Mouse (Mus musculus): ENCODE measurements around the gene Nacc1. TPM values are rescaled to one million over a fixed set of nuclear protein-coding genes. Genes with fewer than 3 reads are reported as not detected.

Nacc1 gene
- total and polyA plus RNA-seq, 3 experiments = 30.5 to 45.3 (median 31.0) TPM

DNA sequence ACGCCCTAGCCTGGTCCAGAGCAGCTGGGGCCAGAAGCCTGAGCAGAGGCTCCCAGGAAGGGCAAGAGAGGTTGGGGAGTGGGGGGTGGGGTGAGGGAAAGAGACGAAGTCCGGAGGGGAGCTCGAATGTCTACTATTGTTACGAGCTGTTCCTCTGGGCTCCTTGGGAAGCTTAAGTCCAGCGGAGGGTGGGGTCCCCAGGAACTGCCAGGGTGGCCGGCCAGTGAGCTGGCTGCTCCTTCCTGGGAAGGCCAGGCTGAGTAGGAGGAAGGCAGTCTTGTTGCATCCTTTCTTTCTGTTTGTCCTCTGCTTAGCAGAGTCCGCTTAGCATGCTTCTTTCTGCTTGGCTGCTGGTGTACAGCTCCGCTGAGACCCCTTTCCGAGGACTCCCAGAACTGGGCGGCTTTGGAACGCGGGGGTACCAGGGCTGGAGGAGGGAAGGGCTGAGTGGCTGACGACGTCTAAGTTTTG, 20.4 kb upstream of the Nacc1 start:
- Histone ChIP-seq H3K4me3 (no peak overlapping the region; the same call in 1 of the 2 replicates), H3K9ac (ENCODE audit: low read depth, low read length) (peak overlapping the region; percentile 76), H3K79me2 (replicated peaks; ENCODE audit: control insufficient read depth, insufficient read depth, low read length) (no peaks in the 10 kb centered on the region), H3K27ac (peak overlapping the region; percentile 85), H3K27me3 (ENCODE audit: control insufficient read depth, insufficient read depth, low read length) (no peaks in the 10 kb centered on the region), H3K4me1 (ENCODE audit: control insufficient read depth, insufficient read depth, low read length) (peaks cover 16% of the 10 kb centered on the region), H3K36me3 (ENCODE audit: control insufficient read depth, insufficient read depth, low read length) (no peaks in the 10 kb centered on the region)
- DNase-seq = peak; percentile 50 to 58
- TF ChIP-seq EP300 (IDR thresholded peaks at IDR 0.05; ENCODE audit: insufficient read depth, low read depth, low read length) = 0 out of 2 replicates have a peak, but pooled peaks have one; percentile 8
- TF ChIP-seq POLR2A (IDR thresholded peaks at IDR 0.05; ENCODE audit: insufficient read depth, low read depth, low read length) = no peak
- no peak for TF ChIP-seq CTCF (IDR thresholded peaks at IDR 0.05)
- intact Hi-C loops (cut with DNase I) = loop anchor here (2.0 kb wide), 1 partner anchor 19 kb away; no protein-coding TSS in a partner anchor
- 46% methylated on average over 15 of the region's 15 CpGs for WGBS

DNA sequence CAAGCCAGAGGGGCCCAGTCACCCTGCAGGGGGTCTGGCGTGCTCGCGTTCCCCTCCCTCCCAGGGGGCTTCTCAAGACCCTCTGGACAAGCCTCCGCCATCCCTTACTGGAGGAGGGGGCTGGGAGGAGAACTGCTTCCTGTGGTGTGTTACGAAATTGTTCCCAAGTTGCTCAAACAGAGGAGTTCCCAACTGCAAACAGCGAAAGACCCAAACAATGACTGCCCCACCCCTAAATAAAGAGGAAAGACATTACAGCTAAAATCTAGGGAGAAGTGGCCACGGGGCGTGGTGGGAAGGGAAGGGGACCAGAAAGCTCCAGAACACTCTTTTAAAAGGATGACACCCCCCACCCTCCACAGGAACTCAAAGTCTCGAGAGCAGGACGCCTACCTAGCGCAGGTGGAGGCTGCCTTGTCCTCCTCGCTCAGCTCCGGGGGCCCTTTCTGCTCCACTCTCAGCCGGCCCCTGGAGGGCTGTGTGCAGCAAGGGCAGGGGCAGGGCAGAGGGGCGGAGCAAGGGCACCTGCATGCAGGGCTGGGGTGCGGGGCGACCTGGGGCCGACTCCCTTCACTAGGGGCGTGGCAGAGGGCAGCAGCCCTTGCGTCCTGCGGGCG, 19.7 kb upstream of the Nacc1 start:
- WGBS = 44% methylated on average over 22 of the region's 22 CpGs
- intact Hi-C loops (cut with DNase I) = no loop called here
- H3K4me3 ChIP-seq = peak overlapping the region; percentile 45
- H3K4me1 ChIP-seq (ENCODE audit: control insufficient read depth, insufficient read depth, low read length) = peaks cover 13% of the 10 kb centered on the region
- peak overlapping the region; percentile 85 for H3K27ac ChIP-seq
- DNase-seq = peak; percentile 74 to 78
- H3K9ac ChIP-seq (ENCODE audit: low read depth, low read length) = peak overlapping the region; percentile 76
- TF ChIP-seq EP300 (IDR thresholded peaks at IDR 0.05; ENCODE audit: insufficient read depth, low read depth, low read length) = no peak
- no peak for TF ChIP-seq POLR2A (IDR thresholded peaks at IDR 0.05; ENCODE audit: insufficient read depth, low read depth, low read length)
- no peak for TF ChIP-seq CTCF (IDR thresholded peaks at IDR 0.05)
- H3K27me3 ChIP-seq (ENCODE audit: control insufficient read depth, insufficient read depth, low read length) = no peaks in the 10 kb centered on the region
- no peaks in the 10 kb centered on the region for H3K36me3 ChIP-seq (ENCODE audit: control insufficient read depth, insufficient read depth, low read length)
- no peaks in the 10 kb centered on the region for H3K79me2 ChIP-seq (replicated peaks; ENCODE audit: control insufficient read depth, insufficient read depth, low read length)

DNA sequence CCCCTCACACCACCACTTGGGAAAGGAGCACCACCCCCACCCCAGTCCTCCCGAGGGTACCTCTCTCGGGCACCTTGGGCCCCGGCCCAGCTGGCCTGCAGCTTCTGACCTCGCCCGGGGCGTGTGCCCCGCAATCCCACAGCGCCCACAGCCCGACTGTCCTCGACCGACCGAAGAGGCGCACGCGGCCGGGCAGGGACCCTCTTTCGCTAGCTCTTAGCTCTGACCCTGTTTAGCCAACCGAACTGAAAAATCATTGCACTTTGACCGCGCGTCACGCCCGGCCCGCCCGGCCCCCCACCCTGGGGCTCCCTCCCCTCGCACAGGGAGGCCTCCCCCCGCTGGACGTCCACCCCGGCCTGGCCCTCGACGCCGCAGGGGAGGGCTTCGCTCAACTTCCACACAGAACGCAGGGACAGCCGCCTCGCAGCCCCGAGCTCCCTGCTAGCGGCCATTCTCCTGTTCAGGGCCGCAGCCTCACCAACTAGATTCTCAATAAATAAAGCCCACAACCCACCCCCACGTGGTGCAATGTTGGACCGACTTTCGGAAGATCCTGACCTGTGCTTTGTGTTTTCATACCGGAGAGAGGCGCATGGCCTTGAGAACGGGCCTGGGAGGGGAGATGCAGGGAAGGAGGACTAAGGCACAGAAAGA, 19.1 kb upstream of the Nacc1 start:
- Histone ChIP-seq H3K4me3 (peak overlapping the region; percentile 45), H3K27ac (peak overlapping the region; percentile 85), H3K27me3 (ENCODE audit: control insufficient read depth, insufficient read depth, low read length) (no peaks in the 10 kb centered on the region), H3K79me2 (replicated peaks; ENCODE audit: control insufficient read depth, insufficient read depth, low read length) (no peaks in the 10 kb centered on the region), H3K9ac (ENCODE audit: low read depth, low read length) (peak overlapping the region; percentile 72), H3K4me1 (ENCODE audit: control insufficient read depth, insufficient read depth, low read length) (peaks cover 13% of the 10 kb centered on the region), H3K36me3 (ENCODE audit: control insufficient read depth, insufficient read depth, low read length) (no peaks in the 10 kb centered on the region)
- intact Hi-C loops (cut with DNase I) = no loop called here
- 37% methylated on average over 45 of the region's 45 CpGs for WGBS
- no peak; the same call in none of the 2 replicates for TF ChIP-seq POLR2A (IDR thresholded peaks at IDR 0.05; ENCODE audit: insufficient read depth, low read depth, low read length)
- TF ChIP-seq EP300 (IDR thresholded peaks at IDR 0.05; ENCODE audit: insufficient read depth, low read depth, low read length) = no peak
- no peak for TF ChIP-seq CTCF (IDR thresholded peaks at IDR 0.05)
- DNase-seq = peak; percentile 72 to 73

DNA sequence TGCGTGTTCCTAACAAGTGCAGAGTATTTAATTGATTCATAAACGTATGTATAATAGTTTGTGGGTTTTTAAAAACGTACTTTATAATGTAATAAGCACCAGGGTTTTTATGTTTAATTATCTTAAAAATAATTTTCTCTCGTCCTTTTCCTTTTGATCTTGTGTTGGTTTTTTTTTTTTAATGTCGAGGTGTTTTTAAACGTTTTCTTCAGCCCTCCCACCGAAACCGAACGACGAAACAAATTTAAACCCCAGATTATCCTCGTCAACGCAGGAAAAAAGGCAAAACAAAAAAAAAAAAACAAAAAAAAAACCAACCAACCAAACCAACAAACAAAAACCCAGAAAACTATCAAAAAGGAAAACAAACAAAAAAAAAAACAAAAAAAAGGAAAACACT, 18.3 kb upstream of the Nacc1 start:
- Histone ChIP-seq H3K4me1 (ENCODE audit: control insufficient read depth, insufficient read depth, low read length) (peaks cover 14% of the 10 kb centered on the region), H3K79me2 (replicated peaks; ENCODE audit: control insufficient read depth, insufficient read depth, low read length) (no peaks in the 10 kb centered on the region), H3K27ac (peak overlapping the region; percentile 90), H3K9ac (ENCODE audit: low read depth, low read length) (peak overlapping the region; percentile 70), H3K36me3 (ENCODE audit: control insufficient read depth, insufficient read depth, low read length) (no peaks in the 10 kb centered on the region), H3K27me3 (ENCODE audit: control insufficient read depth, insufficient read depth, low read length) (no peaks in the 10 kb centered on the region), H3K4me3 (peak overlapping the region; percentile 45)
- no peak for DNase-seq
- no peak for TF ChIP-seq POLR2A (IDR thresholded peaks at IDR 0.05; ENCODE audit: insufficient read depth, low read depth, low read length)
- no peak for TF ChIP-seq EP300 (IDR thresholded peaks at IDR 0.05; ENCODE audit: insufficient read depth, low read depth, low read length)
- no peak for TF ChIP-seq CTCF (IDR thresholded peaks at IDR 0.05)
- WGBS = 44% methylated on average over 12 of the region's 12 CpGs
- intact Hi-C loops (cut with DNase I) = no loop called here

DNA sequence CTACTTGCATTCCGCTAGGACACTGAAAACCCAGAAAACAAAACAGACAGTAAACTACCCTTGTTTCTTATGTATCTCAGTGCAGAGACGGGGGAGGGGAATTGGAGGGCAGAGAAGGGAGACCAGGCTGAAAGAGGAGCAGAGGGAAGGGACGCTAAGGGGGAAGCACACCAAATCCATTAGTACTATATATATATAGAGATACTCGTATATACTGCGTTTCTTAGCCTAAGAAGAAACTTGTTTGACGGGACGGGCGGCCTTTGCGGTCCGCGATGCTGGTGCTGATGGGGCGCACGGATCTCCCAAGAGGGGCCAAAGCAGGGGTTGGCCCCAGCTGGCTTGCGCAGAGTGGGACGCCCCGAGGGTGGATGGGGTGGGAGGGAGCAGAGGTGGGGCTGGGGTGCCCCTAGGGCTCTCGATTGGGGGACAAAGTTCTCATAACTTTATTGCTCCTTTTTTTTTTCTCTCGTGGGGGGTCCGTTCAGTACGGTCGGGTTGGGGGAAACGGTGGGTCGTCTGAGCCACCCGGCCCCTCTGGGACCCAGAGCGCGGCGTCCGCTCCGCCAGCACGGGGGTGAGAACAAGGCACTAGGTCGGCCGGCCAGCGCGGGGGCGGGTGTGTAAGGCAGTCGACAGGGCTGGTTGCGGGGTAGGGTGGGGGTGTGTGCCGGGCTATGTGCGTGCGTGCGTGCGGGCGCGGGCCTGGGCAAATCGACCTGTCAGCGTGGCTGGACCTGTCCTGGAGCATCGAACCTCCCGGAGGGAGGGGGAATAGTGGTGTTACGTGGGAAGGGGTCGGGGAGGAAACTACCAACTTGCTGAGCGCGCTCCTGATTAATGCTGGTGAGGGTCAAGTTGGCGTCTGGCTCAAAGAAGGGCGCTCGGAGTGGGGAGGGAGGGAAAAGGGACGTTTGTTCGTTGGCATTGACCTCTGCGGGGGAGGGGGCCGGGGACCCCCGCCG, 17.5 kb upstream of the Nacc1 start:
- Histone ChIP-seq H3K27ac (peak overlapping the region; percentile 90), H3K79me2 (replicated peaks; ENCODE audit: control insufficient read depth, insufficient read depth, low read length) (no peaks in the 10 kb centered on the region), H3K4me1 (ENCODE audit: control insufficient read depth, insufficient read depth, low read length) (peaks cover 16% of the 10 kb centered on the region), H3K27me3 (ENCODE audit: control insufficient read depth, insufficient read depth, low read length) (no peaks in the 10 kb centered on the region), H3K9ac (ENCODE audit: low read depth, low read length) (peak overlapping the region; percentile 70), H3K36me3 (ENCODE audit: control insufficient read depth, insufficient read depth, low read length) (no peaks in the 10 kb centered on the region), H3K4me3 (peak overlapping the region; percentile 45)
- no peak; the same call in 1 of the 2 replicates for TF ChIP-seq POLR2A (IDR thresholded peaks at IDR 0.05; ENCODE audit: insufficient read depth, low read depth, low read length)
- TF ChIP-seq EP300 (IDR thresholded peaks at IDR 0.05; ENCODE audit: insufficient read depth, low read depth, low read length) = 0 out of 2 replicates have a peak, but pooled peaks have one; percentile 21
- TF ChIP-seq CTCF (IDR thresholded peaks at IDR 0.05) = no peak
- 11% methylated on average over 60 of the region's 61 CpGs for WGBS
- intact Hi-C loops (cut with DNase I) = no loop called here
- DNase-seq = peak; percentile 63 to 68
